Mouse (Mus musculus) frontal cortex, adult 2 months (tissue): ENCODE measurements around the gene Ptprg. TPM values are rescaled to one million over a fixed set of nuclear protein-coding genes. Genes with fewer than 3 reads are reported as not detected.
"Not testable (repeated sequence)": the region's sequence is repeated elsewhere in the genome, so short reads cannot be mapped to it uniquely, and the experiment has no call there.

Source experiments
- DNase-seq, 2 experiments: peaks; one replicate each; pipeline ENCODE4 v3.0.0; 2022; ENCODE audit warnings: low spot score in 1 of 2; ENCODE audit errors: extremely low spot score in 1 of 2
- polyA plus RNA-seq: library from polyadenylated mRNA; depleted of rRNA; stranded (reverse); fragments of >200 nt; gene quantifications from 2 replicates; pipeline ENCODE4 v1.2.3, GENCODE M21; 2012

Gene Ptprg
- polyA plus RNA-seq, 1 experiment = 37.9 TPM

- no peak for DNase-seq
These were observed 382.4 kb downstream of the Ptprg start for GRCm38 (mm10) chr14:11935698-11936097.

GRCm38 (mm10) chr14:11938912-11939311, 385.6 kb downstream of the Ptprg start:
- no peak for DNase-seq

DNA sequence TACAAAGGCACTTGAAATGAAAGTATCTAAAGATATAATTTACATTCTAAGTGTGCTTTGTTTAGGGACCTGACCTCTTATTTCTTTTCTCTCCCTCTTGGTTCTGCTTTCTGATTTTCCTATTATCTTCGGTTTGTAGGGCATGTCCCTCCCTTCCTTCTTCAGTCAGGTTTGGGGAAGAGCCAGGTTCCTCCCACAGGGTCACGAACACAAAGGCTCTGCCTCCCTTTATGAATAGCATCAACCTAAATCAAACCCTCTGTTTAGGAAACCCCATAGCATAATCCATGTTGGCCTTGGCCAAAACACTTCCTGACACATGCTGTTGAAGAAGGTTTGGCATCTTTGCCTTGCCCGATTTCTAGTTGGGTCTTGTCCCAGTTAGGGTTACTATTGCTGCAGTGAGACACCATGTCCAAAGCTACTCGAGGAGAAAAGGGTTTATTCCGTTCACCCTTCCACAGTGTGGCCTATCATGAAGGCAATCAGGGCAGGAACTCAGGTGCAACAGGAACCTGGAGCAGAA, 388.7 kb downstream of the Ptprg start:
- no peak for DNase-seq

GRCm38 (mm10) chr14:11950379-11950778, 397.0 kb downstream of the Ptprg start:
- DNase-seq = no peak

DNA sequence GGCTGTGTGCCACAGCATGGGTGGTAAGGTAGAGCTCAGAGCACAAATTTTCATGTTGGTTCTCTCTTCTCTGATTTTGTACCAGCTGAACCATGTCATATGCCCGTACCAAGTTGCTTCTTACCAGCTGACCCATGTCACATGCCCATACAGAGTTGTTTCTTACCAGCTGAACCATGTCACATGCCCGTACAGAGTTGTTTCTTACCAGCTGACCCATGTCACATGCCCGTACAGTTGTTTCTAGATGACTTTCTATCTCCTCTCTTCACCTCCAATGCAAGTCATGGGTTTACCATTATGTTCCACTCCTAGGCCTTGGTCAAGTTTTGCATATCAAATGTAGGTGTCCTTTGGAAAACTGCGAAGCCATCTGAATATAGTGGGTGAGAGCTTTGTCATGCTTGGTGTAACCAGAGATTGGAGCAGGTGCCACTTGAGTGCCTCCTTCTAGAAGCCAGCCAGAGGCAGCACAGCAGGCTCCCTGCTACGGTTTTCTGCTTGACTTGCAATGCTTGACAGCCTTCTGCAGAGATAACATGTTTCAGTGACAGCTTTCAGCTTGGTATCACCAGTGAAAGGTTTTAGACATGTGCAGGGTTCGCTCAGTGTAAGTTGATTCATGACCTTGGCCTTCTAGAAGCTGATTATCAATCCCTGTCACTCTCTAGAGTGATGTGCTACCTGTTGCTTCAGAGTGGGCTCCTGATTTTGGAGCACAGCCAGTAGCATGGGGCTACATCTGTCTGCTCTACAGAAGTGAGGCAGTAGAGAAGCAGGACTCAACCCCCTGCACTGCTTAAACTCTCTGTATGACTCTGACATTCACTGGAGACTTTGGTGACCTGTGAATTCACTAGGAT, 401.9 kb downstream of the Ptprg start:
- no peak for DNase-seq

- DNase-seq = peak; percentile 11 to 55
These were observed 407.2 kb downstream of the Ptprg start for GRCm38 (mm10) chr14:11960269-11961121.

DNA sequence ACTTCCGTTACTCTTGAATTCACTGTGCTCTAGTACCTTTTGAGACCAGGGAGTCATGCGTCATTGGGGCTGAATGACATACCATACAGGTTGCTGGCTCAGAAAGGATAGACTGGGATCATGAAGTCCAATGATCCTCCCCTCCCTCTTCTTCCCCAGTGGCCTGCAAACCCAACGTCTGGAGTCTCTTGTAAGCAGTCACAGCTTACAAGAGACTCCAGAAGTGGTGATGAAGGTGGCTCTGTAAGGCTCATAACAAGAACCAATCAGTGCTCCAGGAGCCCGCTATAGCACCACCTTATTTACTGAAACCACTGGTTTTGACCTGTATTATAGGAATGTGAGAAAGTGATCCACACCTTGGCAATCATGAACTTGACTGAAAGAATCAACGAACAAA, 408.8 kb downstream of the Ptprg start:
- DNase-seq = no peak

GRCm38 (mm10) chr14:11962561-11962960, 409.2 kb downstream of the Ptprg start:
- DNase-seq = no peak

GRCm38 (mm10) chr14:11963791-11964190, 410.5 kb downstream of the Ptprg start:
- DNase-seq = no peak

DNA sequence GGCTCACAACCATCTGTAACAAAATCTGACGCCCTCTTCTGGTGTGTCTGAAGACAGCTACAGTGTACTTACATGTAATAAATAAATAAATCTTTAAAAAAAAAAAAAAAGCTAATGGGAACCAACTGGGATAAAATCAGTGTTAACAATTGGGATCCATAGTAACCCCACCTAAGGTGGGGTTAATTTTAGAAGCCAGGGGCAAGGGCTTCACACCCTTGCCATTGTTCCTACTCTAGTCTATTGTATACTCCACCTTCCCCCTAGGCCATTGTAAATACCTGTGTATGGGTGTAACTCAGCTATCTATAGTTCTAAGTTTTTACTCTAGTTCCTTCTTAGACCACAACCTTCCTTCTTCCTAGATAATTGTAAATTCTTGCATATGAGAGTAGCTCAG, 411.0 kb downstream of the Ptprg start:
- DNase-seq = not testable (repeated sequence)

- no peak for DNase-seq
These were observed 412.5 kb downstream of the Ptprg start for GRCm38 (mm10) chr14:11965878-11966277.

DNA sequence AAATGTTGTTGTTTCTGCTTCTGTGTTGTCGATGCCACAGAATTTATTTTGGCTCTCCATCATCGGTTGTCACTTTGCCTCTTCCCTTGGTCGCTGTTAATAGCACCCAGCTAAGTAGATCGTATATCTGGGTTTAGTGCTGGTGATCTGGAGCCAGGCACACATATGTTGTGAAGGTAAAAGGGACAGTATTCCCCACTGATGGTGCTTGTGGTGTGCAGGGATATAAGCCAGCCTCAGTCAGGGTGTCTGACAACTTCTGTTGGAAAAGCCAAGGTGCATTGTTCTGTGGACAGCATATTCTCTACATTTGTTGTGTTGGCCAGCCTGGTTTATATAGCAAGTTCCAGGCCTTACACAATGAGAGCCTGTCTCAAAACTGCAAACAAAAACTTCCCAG, 428.4 kb downstream of the Ptprg start:
- DNase-seq = no peak

GRCm38 (mm10) chr14:11983031-11983430, 429.7 kb downstream of the Ptprg start:
- DNase-seq = no peak

- no peak for DNase-seq
These were observed 430.8 kb downstream of the Ptprg start for GRCm38 (mm10) chr14:11984086-11984485.

DNA sequence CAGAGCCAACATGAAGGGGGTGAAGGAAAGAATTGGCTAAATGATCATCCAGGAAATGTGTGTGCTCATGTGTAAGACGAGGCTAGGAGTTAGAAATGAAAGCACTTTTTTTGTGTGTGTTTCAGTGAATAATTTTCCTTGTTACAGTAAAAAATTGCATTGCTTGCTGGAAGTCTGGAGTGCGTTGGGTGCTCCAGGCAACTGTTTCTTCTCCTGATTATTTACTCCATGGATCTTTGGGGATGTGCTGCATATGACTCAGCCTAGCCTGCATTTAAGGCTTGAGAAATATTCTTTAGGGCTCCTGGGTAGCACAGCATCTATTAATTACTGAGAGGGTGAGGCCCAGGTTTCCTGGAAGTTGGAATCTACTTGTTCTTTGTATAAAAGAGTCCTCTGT, 435.6 kb downstream of the Ptprg start:
- no peak for DNase-seq

DNA sequence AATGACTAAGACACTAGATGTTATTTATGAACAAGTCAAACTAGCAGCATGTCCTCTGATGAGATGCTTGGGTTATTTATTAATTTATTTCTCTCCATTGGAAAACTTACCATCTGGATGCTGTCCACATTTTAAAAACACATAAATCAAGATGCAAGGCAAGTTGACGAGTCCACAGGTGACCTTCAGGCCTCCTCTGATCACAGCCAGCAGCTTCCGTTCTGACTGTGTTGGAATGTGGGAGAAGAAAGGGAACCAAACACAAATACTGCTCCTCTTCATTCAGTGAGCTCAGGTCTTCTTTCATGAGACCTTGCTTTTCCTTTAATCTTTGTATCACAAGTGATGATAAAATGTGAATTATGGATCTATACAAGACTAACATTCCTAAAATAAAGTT, 437.8 kb downstream of the Ptprg start:
- DNase-seq = no peak

GRCm38 (mm10) chr14:11992111-11992510, 438.8 kb downstream of the Ptprg start:
- DNase-seq = no peak

- DNase-seq = no peak
These were observed 439.2 kb downstream of the Ptprg start for GRCm38 (mm10) chr14:11992534-11992933.

DNA sequence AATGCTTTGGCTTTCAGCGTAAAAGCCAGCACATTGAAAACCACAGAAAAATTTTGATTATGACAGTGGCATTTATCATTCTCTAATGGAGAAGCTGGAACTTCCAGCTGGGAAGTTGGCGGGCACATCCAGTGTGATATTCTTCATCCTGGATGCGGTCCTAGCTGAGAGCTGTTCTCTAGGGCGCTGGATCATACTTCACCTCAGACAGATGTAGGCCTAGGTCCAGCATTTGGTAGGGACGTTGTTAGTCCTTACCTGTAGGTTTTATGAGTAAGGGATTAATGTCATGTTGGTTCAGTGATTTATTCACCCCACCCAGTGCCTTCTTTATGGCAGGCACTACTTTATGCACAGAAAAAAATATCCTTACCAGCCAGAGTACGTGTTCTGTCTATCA, 444.2 kb downstream of the Ptprg start:
- no peak for DNase-seq

- no peak for DNase-seq
These were observed 445.1 kb downstream of the Ptprg start for GRCm38 (mm10) chr14:11998464-11998863.

- DNase-seq = peak; percentile 46 to 58
These were observed 450.7 kb downstream of the Ptprg start for GRCm38 (mm10) chr14:12004061-12004460.
